Mouse (Mus musculus) urinary bladder, postnatal 36 days (tissue): ENCODE results near the gene Sirpa.

Source experiments
- DNase-seq, 2 experiments: peaks; one replicate each; pipeline ENCODE4 v3.0.0; 2022; ENCODE audit warnings: low spot score in 2 of 2, mixed read lengths in 1 of 2

The Sirpa gene

GRCm38 (mm10) chr2:129592459-129593140 is at the start of gene Sirpa:
Gene Sirpa (plus strand): TSS chr2:129592835.
- DNase-seq = peak; percentile 55 to 72

GRCm38 (mm10) chr2:129544448-129544847 is 48.2 kb upstream of the Sirpa start:
- no peak for DNase-seq

GRCm38 (mm10) chr2:129544919-129545318 is 47.7 kb upstream of the Sirpa start:
- DNase-seq = no peak

- no peak for DNase-seq
These were observed 47.0 kb upstream of the Sirpa start for GRCm38 (mm10) chr2:129545596-129545995.

GRCm38 (mm10) chr2:129546772-129547171 is 45.9 kb upstream of the Sirpa start:
- DNase-seq = no peak

- no peak for DNase-seq
These were observed 43.0 kb upstream of the Sirpa start for GRCm38 (mm10) chr2:129549537-129550135.

- no peak for DNase-seq
These were observed 41.9 kb upstream of the Sirpa start for GRCm38 (mm10) chr2:129550781-129551180.

- no peak for DNase-seq
These were observed 36.6 kb upstream of the Sirpa start for GRCm38 (mm10) chr2:129556081-129556480.

GRCm38 (mm10) chr2:129558008-129558874 is 34.4 kb upstream of the Sirpa start:
- DNase-seq = no peak

- DNase-seq = no peak
These were observed 33.8 kb upstream of the Sirpa start for GRCm38 (mm10) chr2:129558875-129559219.

- no peak for DNase-seq
These were observed 30.8 kb upstream of the Sirpa start for GRCm38 (mm10) chr2:129561796-129562195.

GRCm38 (mm10) chr2:129563944-129564709 is 28.5 kb upstream of the Sirpa start:
- DNase-seq = no peak

GRCm38 (mm10) chr2:129569120-129569519 is 23.5 kb upstream of the Sirpa start:
- no peak for DNase-seq

GRCm38 (mm10) chr2:129569556-129569955 is 23.1 kb upstream of the Sirpa start:
- DNase-seq = no peak

- no peak for DNase-seq
These were observed 18.8 kb upstream of the Sirpa start for GRCm38 (mm10) chr2:129573701-129574273.

GRCm38 (mm10) chr2:129574395-129575046 is 18.1 kb upstream of the Sirpa start:
- no peak for DNase-seq

- no peak for DNase-seq
These were observed 17.5 kb upstream of the Sirpa start for GRCm38 (mm10) chr2:129575113-129575512.

GRCm38 (mm10) chr2:129576611-129577447 is 15.8 kb upstream of the Sirpa start:
- peak in 1 of 2 experiments; percentile 16 for DNase-seq

GRCm38 (mm10) chr2:129580656-129581055 is 12.0 kb upstream of the Sirpa start:
- DNase-seq = no peak

- DNase-seq = no peak
These were observed 10.8 kb upstream of the Sirpa start for GRCm38 (mm10) chr2:129581826-129582225.
